Mouse (Mus musculus) brain, embryonic 14.5 days (tissue): ENCODE measurements around the gene Cbx8.

Source experiments
- CTCF ChIP-seq: fragments of 200-500 bp; IDR thresholded peaks from 2 replicates; pipeline ENCODE4 v1.5.1; 2012; ENCODE audit warnings: inconsistent platforms, mild to moderate bottlenecking, moderate library complexity, borderline replicate concordance; ENCODE audit not compliant: insufficient read depth, insufficient read length; ENCODE audit errors: extremely low read depth
- POLR2A ChIP-seq: fragments of 200-500 bp; IDR thresholded peaks from 2 replicates; pipeline ENCODE4 v1.6.1; 2012; ENCODE audit warnings: mild to moderate bottlenecking, inconsistent platforms, borderline replicate concordance; ENCODE audit not compliant: poor library complexity, insufficient read depth, insufficient read length, severe bottlenecking; ENCODE audit errors: extremely low read depth

GRCm38 (mm10) chr11:119000877-119001276 is 39.9 kb downstream of the Cbx8 start:
- TF ChIP-seq POLR2A: no peak
- TF ChIP-seq CTCF: no peak
